Mouse (Mus musculus) left cerebral cortex, adult 8-10 months (tissue): ENCODE data around the gene Gm49416. TPM values are rescaled to one million over a fixed set of nuclear protein-coding genes. Genes with fewer than 3 reads are reported as not detected.
"Not testable (repeated sequence)": the region's sequence is repeated elsewhere in the genome, so short reads cannot be mapped to it uniquely, and the experiment has no call there.

Experiments used
- DNase-seq, 2 experiments: peaks; one replicate each; pipeline ENCODE4 v3.0.0; 2022; ENCODE audit warnings: low spot score in 2 of 2
- total RNA-seq, 4 experiments: library from RNA; stranded (reverse); gene quantifications; 2 replicates each; pipeline ENCODE4 v1.2.4; 2022

Gm49416 gene
- total RNA-seq, 4 experiments from 2014 or later: 1.4 to 5.6 (median 2.6) TPM

DNA sequence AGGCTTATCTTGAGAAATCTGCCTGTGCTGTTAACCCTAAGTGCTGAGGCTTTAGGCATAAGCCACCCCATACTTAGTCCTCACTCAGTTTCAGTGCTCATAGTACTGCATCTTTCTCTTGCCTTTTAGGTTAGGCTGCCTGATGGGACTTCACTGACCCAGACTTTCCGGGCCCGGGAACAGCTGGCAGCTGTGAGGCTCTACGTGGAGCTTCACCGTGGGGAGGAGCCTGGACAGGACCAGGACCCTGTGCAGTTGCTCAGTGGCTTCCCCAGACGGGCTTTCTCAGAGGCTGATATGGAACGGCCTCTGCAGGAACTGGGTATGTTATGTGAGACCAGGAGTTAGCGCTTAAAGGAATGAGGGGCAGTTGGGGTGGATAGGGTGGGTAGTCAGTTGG, 13.7 kb upstream of the Gm49416 start:
- no peak for DNase-seq

DNA sequence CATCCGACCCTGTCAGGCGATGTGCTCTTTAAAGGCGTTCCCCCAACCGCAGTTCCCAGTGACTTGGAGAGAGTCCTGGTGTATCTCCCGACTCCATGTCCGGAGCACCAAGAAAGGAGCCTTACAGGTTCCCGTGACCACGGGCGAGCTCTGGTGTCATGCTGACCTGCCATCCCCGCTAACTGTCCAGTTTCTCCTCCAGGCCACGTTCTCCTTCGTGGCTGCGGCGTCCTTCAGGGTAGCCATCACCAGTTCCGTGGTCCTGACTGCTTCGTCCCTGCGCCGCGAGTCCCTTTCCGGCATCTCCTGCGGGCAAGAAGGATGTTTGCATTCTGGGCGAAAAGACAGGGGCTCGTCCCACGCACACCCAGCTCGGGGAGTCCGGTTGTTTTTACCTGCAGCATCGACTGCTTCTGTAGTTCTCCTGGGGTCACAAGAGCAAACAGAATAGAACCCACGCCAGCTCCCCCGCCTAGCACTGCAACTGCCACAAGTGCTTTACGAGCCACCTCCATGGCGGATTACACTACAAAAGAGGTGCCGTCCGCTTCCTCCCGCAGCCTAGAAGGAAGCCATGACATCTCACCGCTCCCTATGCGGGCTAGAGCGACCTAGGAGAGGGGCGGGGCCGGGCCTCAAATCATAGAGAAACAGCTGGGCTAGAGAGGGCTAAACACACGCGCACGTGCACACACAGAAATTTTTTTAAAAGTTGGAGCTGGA, 8.3 kb upstream of the Gm49416 start, which contains the start of gene Uqcc3:
Gene Uqcc3, minus strand, starts transcription at position 613 of the 723 bp plus-strand sequence.
- peak; percentile 82 to 89 for DNase-seq

DNA sequence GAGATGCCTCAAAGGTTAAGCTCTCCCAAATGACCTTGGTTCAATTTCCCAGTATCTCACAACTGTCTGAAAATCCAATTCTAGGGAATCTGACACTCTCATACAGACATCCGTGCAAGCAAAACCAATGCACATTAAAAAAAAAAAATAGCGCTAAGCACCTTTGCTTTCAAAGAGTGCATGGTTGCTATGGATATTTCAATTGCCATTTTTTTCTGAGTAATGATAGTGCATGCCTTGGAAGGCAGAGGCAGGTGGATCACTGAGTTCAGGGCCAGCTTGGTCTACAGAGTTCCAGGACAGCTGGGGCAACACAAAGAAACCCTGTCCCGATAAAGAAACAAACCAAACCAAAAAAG, 7.7 kb upstream of the Gm49416 start:
- no peak for DNase-seq

DNA sequence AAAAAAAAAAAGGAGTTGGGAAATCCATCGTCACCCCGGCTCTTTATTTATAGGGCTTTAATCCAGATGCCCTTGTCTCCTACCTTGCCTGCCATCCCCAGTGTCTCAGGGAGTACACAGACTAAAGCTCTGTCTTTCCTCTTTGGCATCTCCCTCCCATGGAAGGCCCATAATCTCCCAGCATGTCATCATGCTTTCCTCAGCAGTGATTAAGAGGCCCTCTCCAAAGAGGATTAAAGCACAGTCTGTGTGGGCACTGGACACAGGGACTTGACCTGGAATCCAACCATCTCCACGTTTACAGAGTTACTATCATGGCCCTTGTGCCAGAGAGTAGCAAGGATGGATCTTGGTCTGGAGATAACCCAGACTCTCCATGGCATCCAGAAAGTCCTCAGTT, 5.1 kb upstream of the Gm49416 start, which contains the start of the genes Lbhd1 and Gm49403:
Gene Lbhd1, plus strand, starts transcription at position 117 of the 400 bp plus-strand sequence.
Gene Gm49403, plus strand, starts transcription at position 315 of the 400 bp plus-strand sequence.
- DNase-seq: no peak

DNA sequence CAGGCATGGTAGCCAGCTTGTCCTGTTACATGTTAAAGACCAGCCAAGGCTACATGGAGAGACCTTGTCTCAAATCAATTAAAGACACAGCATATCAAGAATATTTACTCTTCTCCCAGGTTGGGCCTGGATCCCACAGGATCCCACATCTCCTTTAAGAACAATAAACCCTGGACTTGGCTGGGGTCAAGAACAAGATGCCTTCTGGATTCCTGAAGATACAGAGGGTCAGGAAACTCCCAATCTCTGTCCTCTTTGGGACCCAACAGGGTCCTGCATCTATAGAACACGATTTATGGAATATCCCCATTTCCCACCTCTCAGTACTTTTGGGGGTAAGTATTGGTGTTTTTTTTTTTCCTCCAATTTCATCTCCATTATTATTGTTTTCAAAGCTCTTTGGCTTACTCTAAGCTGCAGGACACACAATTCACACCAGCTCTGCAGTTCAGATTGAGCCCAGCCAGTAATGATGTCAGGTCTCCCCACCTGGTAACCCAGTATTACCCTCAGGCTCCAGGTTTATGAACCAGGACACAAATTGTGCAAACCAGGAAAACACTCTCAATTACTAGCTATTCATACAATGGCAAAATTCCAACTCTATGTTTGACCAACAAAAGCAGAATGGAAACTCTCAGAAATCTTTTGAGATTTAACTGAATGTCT, 1.7 kb upstream of the Gm49416 start:
- no peak for DNase-seq

DNA sequence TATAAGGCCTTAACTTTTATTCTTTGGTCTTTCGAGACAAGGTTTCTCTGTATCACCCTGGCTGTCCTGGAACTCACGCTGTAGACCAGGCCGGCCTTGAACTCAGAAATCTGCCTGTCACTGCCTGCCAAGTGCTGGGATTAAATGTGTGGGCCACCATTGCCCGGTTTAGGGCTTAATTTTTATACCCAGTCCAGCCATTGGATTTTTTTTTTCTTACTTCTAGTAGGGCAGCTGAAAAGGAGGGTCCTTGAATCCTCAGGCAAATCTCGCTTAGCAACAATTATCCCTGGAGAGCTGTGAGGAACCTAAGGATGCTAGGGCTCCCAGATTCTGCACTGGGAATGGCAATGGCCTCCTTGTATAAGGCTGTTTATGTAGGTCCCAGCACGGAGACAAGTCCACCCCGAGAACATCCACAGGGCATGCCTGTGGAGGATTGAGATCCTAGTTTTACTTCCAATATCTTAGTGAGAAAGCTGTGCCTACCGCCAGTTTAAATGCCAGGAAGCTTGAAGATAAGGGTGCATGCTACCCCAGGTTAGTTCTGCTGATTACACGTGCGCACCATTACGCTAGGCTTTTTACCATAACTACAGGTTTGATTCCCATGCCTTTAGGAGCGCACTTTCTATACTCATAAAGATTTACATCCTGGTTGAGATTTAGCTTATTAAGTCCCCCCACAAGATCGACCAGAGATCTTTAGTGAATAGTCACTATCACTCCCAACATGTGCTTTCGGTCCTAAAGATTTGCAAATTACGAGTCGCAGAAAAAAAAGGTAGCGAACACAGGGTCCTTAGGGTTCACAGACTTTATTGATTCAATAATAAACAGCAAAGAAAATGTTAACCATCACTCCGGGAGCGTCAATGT, 902 bp upstream of the Gm49416 start:
- no peak for DNase-seq

DNA sequence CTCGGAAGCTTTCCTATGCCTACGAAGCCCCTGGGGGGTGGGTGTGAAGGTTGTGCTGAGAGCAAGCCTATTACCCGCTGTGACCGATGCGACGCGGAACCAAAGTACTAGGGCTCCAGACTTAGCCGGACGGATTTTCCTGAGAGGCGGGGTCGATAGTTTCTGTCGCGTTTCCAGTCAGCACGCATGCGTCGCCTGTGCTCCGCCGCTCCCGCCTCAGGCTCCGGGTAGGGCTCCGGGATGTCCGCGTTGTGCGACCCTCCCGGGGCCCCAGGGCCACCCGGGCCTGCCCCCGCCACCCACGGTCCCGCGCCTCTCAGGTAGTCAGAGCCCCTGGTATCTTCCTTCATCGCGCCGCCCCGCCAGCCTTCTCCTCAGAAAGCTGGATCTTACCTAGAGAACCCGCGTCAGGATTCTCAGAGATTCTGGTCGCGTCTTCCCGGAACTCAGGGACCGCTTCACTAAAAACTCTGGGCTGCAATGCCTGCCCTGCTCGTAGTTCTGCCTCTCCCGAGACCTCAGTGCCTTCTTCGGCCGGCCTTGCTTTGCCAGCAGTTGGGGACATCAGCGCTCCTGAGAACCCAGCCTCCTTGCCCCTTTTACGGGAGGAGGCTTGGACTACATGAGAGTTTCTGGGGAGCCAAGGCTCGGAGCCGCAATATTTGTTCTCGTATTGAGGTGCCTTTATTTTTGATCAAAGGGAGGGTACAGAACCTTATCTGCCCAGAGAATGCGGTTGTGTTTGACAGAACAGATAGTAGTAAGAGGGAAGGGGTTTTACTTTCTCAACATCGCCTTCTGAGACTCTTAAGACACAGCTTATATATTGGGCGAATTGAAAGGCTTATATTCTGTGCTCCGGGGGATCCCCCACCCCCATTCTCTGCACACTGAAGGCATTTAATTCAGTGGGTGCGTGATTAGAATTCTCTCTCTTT, 4.4 kb downstream of the Gm49416 start, which contains the start of gene Ints5:
Gene Ints5, plus strand, starts transcription at position 177 of the 938 bp plus-strand sequence.
- DNase-seq: peak; percentile 71 to 79

DNA sequence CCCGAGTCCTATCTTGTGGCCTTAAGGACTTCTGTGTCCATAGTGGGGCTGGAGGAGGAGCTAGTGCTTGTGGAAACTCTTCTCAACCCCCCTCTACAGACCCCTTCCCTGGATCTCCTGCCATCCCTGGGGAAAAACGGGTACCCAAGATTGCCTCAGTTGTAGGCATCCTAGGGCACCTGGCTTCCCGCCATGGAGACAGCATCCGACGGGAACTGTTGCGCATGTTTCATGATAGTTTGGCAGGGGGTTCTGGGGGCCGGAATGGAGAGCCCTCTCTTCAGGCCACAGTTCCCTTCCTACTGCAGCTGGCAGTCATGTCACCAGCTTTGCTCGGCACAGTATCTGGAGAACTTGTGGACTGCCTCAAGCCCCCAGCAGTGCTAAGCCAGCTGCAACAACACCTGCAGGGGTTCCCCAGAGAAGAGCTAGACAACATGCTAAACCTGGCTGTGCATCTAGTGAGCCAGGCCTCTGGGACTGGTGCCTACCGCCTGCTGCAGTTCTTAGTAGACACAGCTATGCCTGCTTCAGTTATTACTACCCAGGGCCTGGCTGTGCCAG, 6.8 kb downstream of the Gm49416 start:
- no peak for DNase-seq

DNA sequence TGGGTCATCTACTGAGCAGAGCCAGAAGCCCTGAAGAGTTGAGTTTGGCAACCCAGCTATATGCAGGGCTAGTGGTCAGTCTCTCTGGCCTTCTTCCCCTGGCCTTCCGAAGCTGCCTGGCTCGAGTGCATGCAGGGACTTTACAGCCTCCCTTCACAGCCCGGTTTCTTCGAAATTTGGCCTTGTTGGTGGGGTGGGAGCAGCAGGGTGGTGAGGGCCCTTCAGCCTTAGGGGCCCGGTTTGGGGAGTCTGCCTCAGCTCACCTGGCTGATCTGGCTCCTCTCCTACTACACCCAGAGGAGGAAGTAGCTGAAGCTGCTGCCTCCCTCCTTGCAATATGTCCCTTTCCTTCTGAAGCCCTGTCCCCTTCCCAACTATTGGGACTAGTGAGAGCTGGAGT, 7.5 kb downstream of the Gm49416 start:
- not testable (repeated sequence) for DNase-seq

DNA sequence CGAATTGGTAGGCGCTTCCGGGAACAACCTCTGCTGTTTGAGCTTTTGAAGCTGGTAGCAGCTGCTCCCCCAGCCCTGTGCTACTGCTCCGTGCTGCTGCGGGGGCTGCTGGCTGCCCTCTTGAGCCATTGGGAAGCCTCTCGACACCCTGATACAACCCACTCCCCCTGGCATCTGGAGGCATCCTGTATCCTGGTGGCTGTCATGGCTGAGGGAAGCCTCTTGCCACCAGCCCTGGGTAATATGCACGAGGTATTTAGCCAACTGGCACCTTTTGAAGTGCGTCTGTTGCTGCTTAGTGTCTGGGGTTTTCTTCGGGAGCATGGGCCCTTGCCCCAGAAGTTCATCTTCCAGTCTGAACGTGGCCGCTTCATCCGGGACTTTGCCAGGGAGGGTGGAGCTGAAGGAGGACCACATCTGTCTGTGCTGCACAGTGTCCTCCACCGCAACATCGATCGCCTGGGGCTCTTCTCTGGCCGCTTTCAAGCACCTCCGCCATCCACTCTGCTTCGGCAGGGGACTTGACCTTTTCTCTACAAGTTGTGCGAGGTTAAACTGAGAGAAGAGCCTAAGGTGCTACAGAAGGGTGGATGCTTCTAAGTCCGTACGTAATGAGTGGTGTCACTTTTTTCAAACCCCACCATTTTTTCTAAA, 8.6 kb downstream of the Gm49416 start:
- DNase-seq: not testable (repeated sequence)

DNA sequence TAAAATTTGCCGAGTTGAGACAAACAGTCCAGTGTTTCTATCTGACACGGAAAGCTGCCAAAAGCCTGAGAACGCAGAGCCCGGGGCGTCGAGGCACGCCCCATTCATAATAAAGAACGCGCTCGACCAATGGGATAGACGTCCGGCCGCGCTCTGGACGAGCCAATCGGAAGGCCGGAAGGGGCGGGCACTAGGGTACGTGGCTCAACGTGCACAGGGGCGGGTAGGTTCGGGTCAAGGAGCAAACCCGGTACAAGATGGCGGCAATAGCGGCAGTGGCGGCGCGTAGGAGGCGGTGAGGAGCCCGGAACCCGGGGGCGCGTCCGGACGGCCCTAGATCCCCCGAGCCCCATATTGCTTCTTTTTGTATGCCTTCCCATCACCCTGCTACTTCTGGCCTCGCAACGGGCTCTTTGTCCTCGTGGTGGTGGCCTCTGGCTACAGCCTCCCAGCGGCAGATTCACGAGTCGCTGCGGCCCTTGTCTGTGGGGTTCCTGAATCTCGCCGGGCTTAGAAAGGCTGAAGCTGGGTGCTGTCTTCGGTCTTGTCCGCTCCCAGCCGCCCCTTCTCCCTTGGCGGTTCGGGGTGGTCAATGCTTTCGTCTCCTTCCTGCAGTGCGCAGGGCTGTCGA, 9.3 kb downstream of the Gm49416 start, which contains the start of gene Ganab:
Gene Ganab, plus strand, starts transcription at position 207 of the 631 bp plus-strand sequence.
- DNase-seq: peak; percentile 83 to 96

DNA sequence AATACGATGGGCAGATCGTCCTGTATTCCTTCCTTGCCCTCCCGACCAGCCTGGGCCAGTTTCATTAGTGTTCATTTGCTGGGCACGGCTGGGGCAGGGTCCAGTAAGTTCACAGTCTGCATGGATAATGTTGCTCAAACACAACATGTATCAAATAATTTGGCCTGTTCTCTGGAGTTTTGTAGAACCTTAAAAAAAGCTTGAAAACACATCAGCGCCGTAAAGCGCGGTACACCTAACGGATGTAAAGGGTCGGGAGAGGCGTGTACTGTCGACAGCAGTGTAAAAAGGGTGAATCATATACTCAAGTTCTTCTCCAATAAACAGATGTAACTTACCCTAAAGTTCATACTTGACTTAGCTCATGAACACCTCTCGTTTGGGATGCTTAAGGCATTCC, 9.8 kb downstream of the Gm49416 start:
- no peak for DNase-seq

DNA sequence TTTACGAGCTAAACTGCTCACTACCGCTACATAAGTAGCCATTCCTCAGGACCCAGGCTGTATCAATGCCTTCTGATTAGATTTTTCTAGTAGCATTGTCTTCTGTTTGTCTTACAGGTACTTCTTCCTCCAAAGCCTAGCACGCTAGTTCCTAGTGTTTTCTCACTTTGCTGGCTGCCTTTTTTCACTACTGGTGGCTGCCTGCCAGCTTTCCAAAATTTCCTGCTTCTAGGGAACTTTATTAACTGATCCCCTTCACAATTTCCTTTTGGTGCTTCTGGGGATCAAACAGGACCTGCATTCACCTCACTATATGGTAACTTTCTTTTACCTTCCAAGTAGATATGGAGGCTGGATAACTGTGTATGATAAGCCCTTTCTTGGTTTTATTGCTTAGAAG, 10.4 kb downstream of the Gm49416 start:
- no peak for DNase-seq

DNA sequence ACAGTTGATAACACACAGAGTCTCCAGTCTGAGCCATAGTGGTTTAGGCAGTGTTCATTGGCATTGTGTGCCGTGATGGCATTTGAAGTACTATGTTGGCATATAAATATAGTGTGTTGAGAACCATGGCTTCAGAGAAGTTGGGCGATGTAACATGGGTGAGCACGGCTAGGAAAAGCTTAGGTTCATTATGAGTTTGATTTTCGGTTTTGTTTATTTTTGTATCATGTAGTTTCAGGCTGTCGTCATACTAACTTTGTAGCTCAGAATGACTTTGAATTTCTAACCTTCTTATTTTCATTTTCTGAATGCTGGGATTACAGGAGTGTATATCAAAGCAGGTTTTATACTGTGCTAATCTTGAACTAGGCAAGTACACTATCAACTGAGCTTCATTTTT, 14.7 kb downstream of the Gm49416 start:
- no peak for DNase-seq

DNA sequence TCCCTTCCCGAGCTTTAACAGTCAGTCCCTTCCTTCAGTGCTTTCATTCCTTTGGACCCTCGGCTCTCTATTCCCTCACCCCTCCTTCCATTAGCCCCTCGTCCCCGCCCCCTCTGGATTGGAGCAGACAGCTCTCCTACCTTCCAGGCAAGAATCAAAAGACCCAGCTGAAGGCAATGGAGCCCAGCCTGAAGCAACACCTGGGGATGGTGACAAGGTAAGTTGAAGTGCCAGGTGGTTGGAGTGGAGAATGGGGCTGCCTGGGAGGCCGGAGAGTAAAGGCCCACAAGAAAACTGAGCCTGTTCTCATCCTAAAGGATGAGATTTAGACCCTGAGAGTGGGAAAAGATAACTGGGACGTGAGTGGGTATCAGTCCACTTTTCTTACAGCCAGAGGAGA, 19.8 kb downstream of the Gm49416 start:
- no peak for DNase-seq

DNA sequence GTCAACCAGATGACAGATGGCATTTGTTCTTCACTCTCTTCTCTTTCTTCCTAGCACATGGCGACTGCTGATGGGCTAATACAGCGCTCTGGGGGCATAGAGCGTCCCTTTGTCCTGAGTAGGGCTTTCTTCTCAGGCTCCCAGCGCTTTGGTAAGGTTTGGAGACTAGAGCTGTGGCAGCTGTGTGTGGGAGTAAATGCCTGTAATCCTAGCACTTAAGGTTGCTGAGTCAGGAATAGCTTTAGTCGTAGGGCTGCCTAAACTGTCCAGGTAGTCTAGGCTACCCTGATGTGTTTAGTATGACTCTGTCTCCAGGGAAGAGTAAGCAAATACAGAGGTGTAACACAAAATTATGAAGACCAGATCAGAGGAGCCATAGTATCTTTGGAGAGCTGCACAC, 23.1 kb downstream of the Gm49416 start:
- no peak for DNase-seq

DNA sequence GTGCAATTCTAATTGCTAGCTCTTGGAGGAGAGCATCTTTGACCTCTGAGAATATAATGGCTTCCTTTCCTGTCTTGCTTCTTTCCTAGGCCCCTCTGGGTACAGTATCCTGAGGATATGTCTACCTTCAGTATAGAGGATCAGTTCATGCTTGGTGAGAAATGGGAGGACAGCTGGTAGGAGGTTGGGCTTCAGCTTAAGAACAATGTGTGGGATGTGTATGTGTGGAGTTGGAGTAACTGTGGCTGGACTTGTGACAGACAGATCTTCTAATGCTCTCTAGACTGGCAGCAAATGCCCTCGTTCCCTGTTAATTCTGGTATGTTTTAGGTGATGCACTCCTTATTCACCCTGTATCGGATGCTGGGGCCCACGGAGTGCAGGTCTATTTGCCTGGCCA, 25.5 kb downstream of the Gm49416 start:
- no peak for DNase-seq

DNA sequence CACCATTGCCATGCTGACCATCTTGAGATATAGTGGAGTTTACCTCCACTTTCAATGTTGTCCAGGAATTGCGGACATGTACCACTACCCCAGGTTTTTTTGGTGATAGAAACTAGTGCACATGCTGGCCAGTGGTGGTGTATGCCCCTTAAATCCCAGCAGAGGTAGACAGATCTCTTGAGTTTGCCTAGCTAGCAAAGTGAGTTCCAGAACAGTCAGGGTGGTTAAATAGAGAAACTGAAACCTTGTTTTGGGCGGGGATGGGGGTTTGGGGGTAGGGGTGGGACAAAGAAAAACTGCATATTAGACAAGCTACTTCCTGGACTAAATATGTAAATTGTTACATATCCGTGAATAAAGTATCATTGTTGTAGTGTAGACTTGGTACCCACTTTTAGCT, 30.3 kb downstream of the Gm49416 start:
- DNase-seq: no peak

DNA sequence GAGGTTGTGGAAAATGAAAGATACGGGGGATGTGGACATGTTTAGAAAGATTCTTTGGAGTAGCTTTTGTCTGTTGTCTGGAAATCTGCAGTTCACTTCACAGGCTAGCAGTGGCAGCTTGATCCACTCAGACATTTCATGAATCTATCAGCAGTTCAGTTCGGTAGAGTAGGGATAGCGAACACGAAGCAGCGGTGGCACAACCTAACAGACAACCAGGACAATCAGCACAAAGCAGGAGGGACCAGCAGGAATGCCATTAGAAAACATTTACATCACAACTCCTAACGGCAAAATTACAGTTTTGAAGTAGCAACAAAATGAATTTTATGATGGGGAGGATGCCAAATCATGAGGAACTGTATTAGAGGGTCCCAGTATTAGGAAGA, 31.0 kb downstream of the Gm49416 start:
- DNase-seq: no peak
